24 mouse cellular contexts compared by ENCODE assay signal in the genomic region with DNA sequence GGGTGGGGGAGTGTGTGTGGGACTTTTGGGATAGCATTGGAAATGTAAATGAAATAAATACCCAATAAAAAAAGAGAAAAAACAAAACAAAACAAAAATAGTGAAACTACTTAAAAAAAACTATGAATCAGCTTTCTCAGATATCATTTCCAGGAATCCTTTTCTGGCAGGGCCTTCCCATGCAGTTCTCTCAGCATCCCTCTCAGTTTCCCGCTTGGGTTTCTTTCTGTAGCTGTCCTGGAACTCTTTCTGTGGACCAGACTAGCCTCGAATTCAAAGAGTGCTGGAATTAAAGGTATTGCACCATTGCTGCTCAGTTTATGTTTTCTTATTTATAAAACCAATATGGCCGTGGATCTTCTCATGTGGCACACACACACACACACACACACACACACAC. TPM values are rescaled to one million over a fixed set of nuclear protein-coding genes. Genes with fewer than 3 reads are reported as not detected.
DNase-seq lines count a peak whose midpoint lies in the region; ATAC-seq and TF ChIP-seq lines count a peak whose summit lies in the region.
"Had no signal": no experiment of that assay in that cellular context is flagged by ENCODE, and none has a peak within 500 bp of the region (broad histone marks: within the 10 kb centered on the region; RNA-seq: fewer than 3 reads in every experiment).

No protein-coding gene starts in this region.

- H3K4me3 ChIP-seq in heart, adult 2 months = no peak overlapping the region
- no peak overlapping the region for H3K4me3 ChIP-seq in midbrain, embryonic 11.5 days (ENCODE audit: low read depth, low read length)
- no peak overlapping the region for H3K4me3 ChIP-seq in midbrain, embryonic 14.5 days (replicated peaks; ENCODE audit: low read depth, low read length)

- H3K9me3 ChIP-seq in midbrain, embryonic 11.5 days (ENCODE audit: control insufficient read depth, low read length) = no peaks in the 10 kb centered on the region
- no peaks in the 10 kb centered on the region for H3K9me3 ChIP-seq in midbrain, embryonic 14.5 days (ENCODE audit: control insufficient read depth, low read length)
- H3K9me3 ChIP-seq: G1E had no signal

- no peak for TF ChIP-seq EP300 in heart, adult 2 months (IDR thresholded peaks at IDR 0.05; ENCODE audit: insufficient read depth, low read depth, low read length)

- no peaks in the 10 kb centered on the region for H3K36me3 ChIP-seq in heart, adult 2 months (ENCODE audit: control insufficient read depth, insufficient read depth, low read length)
- H3K36me3 ChIP-seq in midbrain, embryonic 11.5 days (ENCODE audit: control insufficient read depth, insufficient read depth, low read length) = no peaks in the 10 kb centered on the region
- no peaks in the 10 kb centered on the region for H3K36me3 ChIP-seq in midbrain, embryonic 14.5 days (ENCODE audit: control insufficient read depth, insufficient read depth, low read length)
- H3K36me3 ChIP-seq: G1E had no signal

- 80% methylated on average over 3 of the region's 3 CpGs for WGBS in heart, adult 2 months
- 83% methylated on average over 3 of the region's 3 CpGs for WGBS in midbrain, embryonic 11.5 days
- 86% methylated on average over 3 of the region's 3 CpGs for WGBS in midbrain, embryonic 14.5 days

- no peak overlapping the region for H3K27ac ChIP-seq in heart, adult 2 months
- no peak overlapping the region for H3K27ac ChIP-seq in midbrain, embryonic 11.5 days (ENCODE audit: low read depth, low read length)
- no peak overlapping the region for H3K27ac ChIP-seq in midbrain, embryonic 14.5 days (replicated peaks; ENCODE audit: low read depth, low read length)

- no peaks in the 10 kb centered on the region for H3K79me2 ChIP-seq in heart, adult 2 months (replicated peaks; ENCODE audit: control insufficient read depth, insufficient read depth, low read length)

- no peak for ATAC-seq in midbrain, embryonic 11.5 days (ENCODE audit: low FRiP score)
- ATAC-seq in midbrain, embryonic 14.5 days (ENCODE audit: low FRiP score, low TSS enrichment) = no peak
- ATAC-seq: activated CD4-positive, CD25-positive, alpha-beta regulatory T cell, adult 4 months; CD4-positive, CD25-positive, alpha-beta regulatory T cell, adult 4 months; Patski had no signal

- no peaks in the 10 kb centered on the region for H3K4me1 ChIP-seq in heart, adult 2 months (ENCODE audit: control insufficient read depth, insufficient read depth, low read length)
- H3K4me1 ChIP-seq in midbrain, embryonic 11.5 days (ENCODE audit: control insufficient read depth, insufficient read depth, low read length) = peaks cover 11% of the 10 kb centered on the region
- H3K4me1 ChIP-seq in midbrain, embryonic 14.5 days (ENCODE audit: control insufficient read depth, insufficient read depth, low read length) = peaks cover 10% of the 10 kb centered on the region; the same call in 1 of the 2 replicates

- TF ChIP-seq POLR2A in heart, adult 2 months (IDR thresholded peaks at IDR 0.05; ENCODE audit: insufficient read depth, low read depth, low read length) = no peak

- peaks cover 8% of the 10 kb centered on the region for H3K27me3 ChIP-seq in heart, adult 2 months (ENCODE audit: control insufficient read depth, insufficient read depth, low read length)
- H3K27me3 ChIP-seq in midbrain, embryonic 11.5 days (ENCODE audit: control insufficient read depth, insufficient read depth, low read length) = peaks cover 18% of the 10 kb centered on the region
- peaks cover 19% of the 10 kb centered on the region for H3K27me3 ChIP-seq in midbrain, embryonic 14.5 days (ENCODE audit: control insufficient read depth, insufficient read depth, low read length)
- H3K27me3 ChIP-seq: CH12.LX had no signal

- intact Hi-C loops in heart, adult 2 months (cut with DNase I) = no loop called here

- TF ChIP-seq CTCF in heart, adult 2 months (IDR thresholded peaks at IDR 0.05) = no peak

- no peak overlapping the region for H3K4me2 ChIP-seq in midbrain, embryonic 11.5 days
- H3K4me2 ChIP-seq in midbrain, embryonic 14.5 days (ENCODE audit: low read length) = no peak overlapping the region

- DNase-seq in heart, adult 11 months = peak; percentile 65
- DNase-seq in heart, adult 2 months = no peak
- peak; percentile 59 for DNase-seq in midbrain, embryonic 11.5 days (ENCODE audit: low spot score, missing footprints)
- DNase-seq in midbrain, embryonic 14.5 days = no peak
- DNase-seq in NIH3T3 (ENCODE audit: low read depth) = peak; percentile 35
- no peak for DNase-seq in frontal cortex, postnatal 10 days (ENCODE audit: low spot score in 2 of 2)
- DNase-seq: adrenal gland, adult 2 months; adrenal gland, adult 8-10 months; adrenal gland, postnatal 10 days; adrenal gland, postnatal 14 days; adrenal gland, postnatal 25 days; adrenal gland, postnatal 36 days; B cell, adult 2 months; cerebellum, adult 11 months; cerebellum, adult 11-12 months; cerebellum, adult 18-20 months; cerebellum, adult 2 months had no signal

- no peak overlapping the region for H3K9ac ChIP-seq in heart, adult 2 months (ENCODE audit: low read depth, low read length)
- H3K9ac ChIP-seq in midbrain, embryonic 11.5 days (ENCODE audit: low read length) = no peak overlapping the region
- no peak overlapping the region for H3K9ac ChIP-seq in midbrain, embryonic 14.5 days (replicated peaks; ENCODE audit: low read length)

RNA-seq across cellular contexts. Expression of a gene that starts 1.0 kb away (rescaled TPM):
- total RNA-seq in heart, adult 2 months (2021) = 1 to 10 TPM; 2.0 to 4.5 TPM
- polyA plus RNA-seq in heart, adult 2 months (2012; rRNA removed) = 0.06 and 0.09 TPM in 2 replicates
- not detected in 2 replicates for polyA plus RNA-seq in midbrain, embryonic 11.5 days (2014; fragmentation: Nextera tagmentation; extraction: Ambion mirVana)
- 0.89 and 1.6 TPM in 2 replicates for polyA plus RNA-seq in midbrain, embryonic 14.5 days (2014; fragmentation: Nextera tagmentation; extraction: Ambion mirVana)
- total RNA-seq: CH12.LX, ES-E14, G1E, MEL had no signal
- polyA plus RNA-seq: G1E, Patski had no signal

Comparison
In these comparisons a context has a peak if more than half of its experiments do, and no peak if none do; other contexts are left out.
1. DNase-seq: peak in heart, adult 11 months (single experiment), midbrain, embryonic 11.5 days (single experiment) and NIH3T3 (single experiment); none in heart, adult 2 months (0 of 2), midbrain, embryonic 14.5 days (single experiment) and frontal cortex, postnatal 10 days (0 of 2).